Mouse (Mus musculus) limb, embryonic 10.5 days (tissue): Measurements from ENCODE around the gene Zfp26. TPM values are rescaled to one million over a fixed set of nuclear protein-coding genes. Genes with fewer than 3 reads are reported as not detected.
A peak's percentile ranks its signal among the peaks of the same experiment; 100 is the strongest.

Experiments
- DNase-seq: peaks from one replicate; pipeline ENCODE4 v3.0.0-alpha.2; 2017; ENCODE audit warnings: low spot score
- H3K27ac ChIP-seq: fragments of 300-500 bp; sonication (generic); 2 replicates; pipeline ENCODE4 v1.5.1; 2016; ENCODE audit warnings: mild to moderate bottlenecking
- H3K27me3 ChIP-seq: fragments of 300-500 bp; sonication (generic); 2 replicates; pipeline ENCODE4 v1.6.1; 2016; ENCODE audit warnings: low read depth, mild to moderate bottlenecking; ENCODE audit not compliant: poor library complexity, severe bottlenecking
- H3K36me3 ChIP-seq: fragments of 300-500 bp; sonication (generic); 2 replicates; pipeline ENCODE4 v1.6.1; 2016; ENCODE audit warnings: mild to moderate bottlenecking, moderate library complexity
- H3K4me1 ChIP-seq: fragments of 300-500 bp; sonication (generic); 2 replicates; pipeline ENCODE4 v1.6.1; 2016
- H3K4me3 ChIP-seq: fragments of 300-500 bp; sonication (generic); 2 replicates; pipeline ENCODE4 v1.5.1; 2016; ENCODE audit warnings: mild to moderate bottlenecking, moderate library complexity
- H3K9me3 ChIP-seq: fragments of 300-500 bp; sonication (generic); replicated peaks from 2 replicates; pipeline ENCODE4 v1.6.1; 2016; ENCODE audit warnings: mild to moderate bottlenecking
- WGBS: fragments of 180-500 bp; shearing (Covaris S2); methylation state at CpG from one replicate; pipeline ENCODE4 v1.1.7; 2016; 5-methylcytosine and 5-hydroxymethylcytosine counted together
- polyA plus RNA-seq: library from polyadenylated mRNA; unstranded; fragments of >200 nt; fragmentation: Nextera tagmentation; extraction: Ambion mirVana; gene quantifications from 2 replicates; pipeline ENCODE4 v1.2.1, GENCODE M21; 2016

Zfp26 gene
- 21.1 and 26.7 TPM in 2 replicates for polyA plus RNA-seq

- no peaks in the 10 kb centered on the region for H3K27me3 ChIP-seq
- peak; percentile 87 for DNase-seq
- H3K9me3 ChIP-seq: no peaks in the 10 kb centered on the region
- WGBS: under 1% methylated on average over 48 of the region's 48 CpGs
- H3K36me3 ChIP-seq: peaks cover 36% of the 10 kb centered on the region
- H3K4me1 ChIP-seq: peaks cover 13% of the 10 kb centered on the region
- peak within 1 kb of the TSS; percentile 93 for H3K27ac ChIP-seq
- peak within 1 kb of the TSS; percentile 79 for H3K4me3 ChIP-seq
Measured at GRCm38 (mm10) chr9:20459377-20460317, at the start of gene Zfp26. Zfp26 (minus strand) TSS chr9:20460162.

- DNase-seq: no peak
- no peak overlapping the region for H3K27ac ChIP-seq
- H3K4me1 ChIP-seq: no peaks in the 10 kb centered on the region
- peaks cover 96% of the 10 kb centered on the region for H3K36me3 ChIP-seq
- H3K4me3 ChIP-seq: no peak overlapping the region
- no peaks in the 10 kb centered on the region for H3K27me3 ChIP-seq
- H3K9me3 ChIP-seq: no peaks in the 10 kb centered on the region
- WGBS: 87% methylated on average over 3 of the region's 3 CpGs
Measured at GRCm38 (mm10) chr9:20509676-20510075, 49.7 kb upstream of the Zfp26 start.

DNA sequence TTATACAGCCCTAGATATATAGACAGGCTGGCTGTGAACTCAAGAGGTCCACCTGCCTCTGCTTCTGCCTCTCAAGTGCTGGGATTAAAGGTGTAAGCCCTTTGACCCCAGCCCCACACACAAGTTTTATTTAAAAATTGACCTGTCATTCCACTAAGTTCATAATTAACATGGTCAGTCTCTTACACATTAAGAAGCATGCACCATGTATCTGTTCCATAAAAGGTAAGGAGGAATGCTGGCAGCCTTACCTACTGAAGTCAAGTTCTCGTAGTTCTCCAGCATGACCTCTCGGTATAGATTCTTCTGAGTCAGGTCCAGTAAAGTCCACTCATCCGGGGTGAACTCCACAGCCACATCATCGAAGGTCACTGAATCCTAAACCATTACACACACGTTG, 44.8 kb upstream of the Zfp26 start:
- peaks cover 96% of the 10 kb centered on the region for H3K36me3 ChIP-seq
- 94% methylated on average over 5 of the region's 5 CpGs for WGBS
- no peak overlapping the region for H3K4me3 ChIP-seq

GRCm38 (mm10) chr9:20493281-20493680, 33.3 kb upstream of the Zfp26 start:
- Histone ChIP-seq H3K4me1 (peaks cover 18% of the 10 kb centered on the region), H3K36me3 (peaks cover 61% of the 10 kb centered on the region), H3K9me3 (no peaks in the 10 kb centered on the region), H3K27me3 (no peaks in the 10 kb centered on the region), H3K4me3 (peak overlapping the region; percentile 90), H3K27ac (peak overlapping the region; percentile 93)
- 10% methylated on average over 9 of the region's 9 CpGs for WGBS
- no peak for DNase-seq

More for the DNA sequence above, 44.8 kb upstream of the Zfp26 start:
- H3K27me3 ChIP-seq: no peaks in the 10 kb centered on the region
- H3K9me3 ChIP-seq: no peaks in the 10 kb centered on the region
- H3K4me1 ChIP-seq: no peaks in the 10 kb centered on the region
- DNase-seq: no peak
- H3K27ac ChIP-seq: no peak overlapping the region

DNA sequence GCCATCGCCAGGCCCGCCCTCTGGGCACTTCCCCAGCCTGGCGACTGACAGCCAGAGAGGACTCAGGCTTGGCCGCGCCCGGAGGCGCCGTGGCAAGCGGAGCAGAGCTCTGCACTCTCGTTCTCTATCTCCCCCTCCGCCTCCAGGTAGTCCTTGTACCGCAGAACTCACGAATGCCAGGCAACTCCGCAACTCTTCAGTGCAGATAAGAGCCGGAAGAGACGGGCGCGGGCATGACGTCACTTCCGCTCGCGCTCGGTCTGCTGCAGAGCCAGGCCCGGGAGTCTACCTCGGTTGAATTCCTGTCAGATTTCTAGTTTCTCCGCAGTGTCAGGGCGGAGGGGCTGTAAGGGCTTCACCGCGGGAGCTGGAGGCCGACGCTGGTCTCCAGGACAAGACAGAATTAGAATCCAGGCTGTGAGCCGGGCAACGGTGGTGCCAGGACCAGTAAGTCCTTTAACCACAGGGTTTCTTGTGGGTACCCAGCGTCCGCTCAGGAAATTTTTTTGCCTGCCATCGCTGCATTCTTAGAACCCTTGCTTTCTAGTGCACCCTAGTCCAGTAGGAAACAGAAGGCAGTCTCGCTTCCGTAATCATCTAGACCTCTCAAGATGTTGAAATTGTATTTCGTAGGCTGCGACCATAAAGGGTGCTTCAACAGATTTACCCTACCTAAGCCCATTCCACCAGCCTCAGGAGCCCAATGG, 32.7 kb upstream of the Zfp26 start, which contains the start of gene Zfp426:
Gene Zfp426 (minus strand): TSS at position 220 of the 707 bp plus-strand sequence.
- peak; percentile 90 for DNase-seq
- Histone ChIP-seq H3K27ac (peak within 1 kb of the TSS; percentile 93), H3K36me3 (peaks cover 55% of the 10 kb centered on the region), H3K9me3 (no peaks in the 10 kb centered on the region), H3K4me1 (peaks cover 18% of the 10 kb centered on the region), H3K4me3 (peak within 1 kb of the TSS; percentile 90), H3K27me3 (no peaks in the 10 kb centered on the region)
- whole genome bisulfite sequencing: 2% methylated on average over 40 of the region's 40 CpGs

DNA sequence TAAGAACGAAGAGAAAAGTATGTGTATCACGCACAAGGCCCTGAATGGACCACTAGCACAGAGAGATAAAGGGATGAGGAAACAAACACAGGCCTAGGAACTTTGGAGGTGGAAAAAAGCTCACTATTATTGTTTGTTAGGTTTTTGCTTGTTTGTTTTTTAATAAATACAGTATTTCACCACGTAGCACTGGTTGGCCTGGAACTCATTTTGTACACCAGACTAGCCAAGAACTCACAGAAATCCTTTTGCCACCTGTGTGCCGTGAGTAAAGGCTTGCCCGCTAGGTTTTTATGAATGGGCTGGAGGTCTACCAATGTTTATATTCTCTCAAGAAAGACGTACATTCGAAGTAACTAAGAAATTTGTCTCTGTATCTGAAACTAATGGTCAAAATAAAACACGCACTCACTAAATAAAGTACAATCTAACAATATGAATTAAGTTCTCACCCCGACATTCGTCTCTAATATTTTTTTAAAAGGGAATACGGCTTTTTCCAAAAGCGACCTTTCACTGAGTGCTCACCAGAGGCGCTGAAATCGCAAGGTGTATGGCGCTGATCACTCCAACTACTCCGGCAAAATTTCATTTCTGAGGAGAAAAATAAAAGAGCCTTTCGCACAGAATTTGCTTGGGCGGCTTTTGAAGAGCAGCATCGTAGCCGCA, 32.0 kb upstream of the Zfp26 start:
- H3K4me1 ChIP-seq: peaks cover 18% of the 10 kb centered on the region
- no peak for DNase-seq
- H3K27me3 ChIP-seq: no peaks in the 10 kb centered on the region
- 13% methylated on average over 20 of the region's 20 CpGs for WGBS
- H3K36me3 ChIP-seq: peaks cover 48% of the 10 kb centered on the region
- H3K9me3 ChIP-seq: no peaks in the 10 kb centered on the region
- H3K27ac ChIP-seq: peak overlapping the region; percentile 93
- peak overlapping the region; percentile 90 for H3K4me3 ChIP-seq

DNA sequence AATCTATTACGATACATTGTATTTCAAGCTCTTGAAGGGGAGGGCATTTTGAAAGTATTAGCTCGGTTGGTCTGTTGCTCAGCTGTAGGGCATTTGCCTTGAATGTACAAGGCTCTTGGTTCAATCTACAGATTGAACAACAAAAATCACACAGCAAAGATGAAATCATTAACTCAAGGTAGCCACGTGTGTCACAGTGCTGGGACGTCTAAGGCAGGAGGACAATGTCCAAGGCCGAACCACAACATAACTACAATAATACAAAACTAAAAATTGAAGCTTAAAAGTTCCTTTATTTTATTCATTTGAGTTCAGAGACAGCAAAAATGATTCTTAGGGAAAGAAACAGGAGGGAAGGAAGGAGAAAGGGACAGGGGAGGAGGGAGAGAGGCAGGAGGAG, 29.6 kb upstream of the Zfp26 start:
- peaks cover 44% of the 10 kb centered on the region for H3K36me3 ChIP-seq
- DNase-seq: no peak
- 91% methylated on average over 5 of the region's 5 CpGs for WGBS

GRCm38 (mm10) chr9:20479396-20479795, 19.4 kb upstream of the Zfp26 start:
- Histone ChIP-seq H3K27ac (no peak overlapping the region), H3K4me1 (no peaks in the 10 kb centered on the region), H3K9me3 (no peaks in the 10 kb centered on the region), H3K4me3 (no peak overlapping the region), H3K27me3 (no peaks in the 10 kb centered on the region), H3K36me3 (peaks cover 89% of the 10 kb centered on the region)
- no peak for DNase-seq
- WGBS: 93% methylated on average over 5 of the region's 5 CpGs

More for the DNA sequence above, 29.6 kb upstream of the Zfp26 start:
- H3K27ac ChIP-seq: no peak overlapping the region
- H3K27me3 ChIP-seq: no peaks in the 10 kb centered on the region
- H3K4me3 ChIP-seq: no peak overlapping the region
- peaks cover 18% of the 10 kb centered on the region for H3K4me1 ChIP-seq
- no peaks in the 10 kb centered on the region for H3K9me3 ChIP-seq

DNA sequence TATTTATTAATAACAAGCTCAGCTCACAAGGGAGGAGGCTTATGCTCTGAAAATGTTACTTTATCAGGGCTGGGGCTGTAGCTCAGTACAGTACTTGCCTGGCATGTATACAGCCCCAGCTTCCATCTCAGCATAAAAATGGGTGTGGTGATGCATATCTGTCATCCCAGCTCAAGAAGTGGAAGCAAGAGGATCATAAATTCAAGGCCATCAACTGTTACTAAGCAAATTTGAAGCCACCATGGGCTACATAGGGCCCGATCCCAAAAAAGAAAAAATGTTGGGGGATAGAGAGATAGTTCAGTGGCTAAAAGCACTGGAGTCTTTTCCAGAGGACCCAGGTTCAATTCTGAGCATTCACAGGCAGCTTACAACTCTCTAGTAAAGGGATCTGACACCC, 16.7 kb upstream of the Zfp26 start:
- Histone ChIP-seq H3K27ac (no peak overlapping the region), H3K36me3 (peaks cover 90% of the 10 kb centered on the region), H3K4me1 (no peaks in the 10 kb centered on the region), H3K9me3 (no peaks in the 10 kb centered on the region), H3K4me3 (no peak overlapping the region), H3K27me3 (no peaks in the 10 kb centered on the region)
- DNase-seq: no peak
- 97% methylated on average over 1 of the region's 1 CpGs for WGBS

DNA sequence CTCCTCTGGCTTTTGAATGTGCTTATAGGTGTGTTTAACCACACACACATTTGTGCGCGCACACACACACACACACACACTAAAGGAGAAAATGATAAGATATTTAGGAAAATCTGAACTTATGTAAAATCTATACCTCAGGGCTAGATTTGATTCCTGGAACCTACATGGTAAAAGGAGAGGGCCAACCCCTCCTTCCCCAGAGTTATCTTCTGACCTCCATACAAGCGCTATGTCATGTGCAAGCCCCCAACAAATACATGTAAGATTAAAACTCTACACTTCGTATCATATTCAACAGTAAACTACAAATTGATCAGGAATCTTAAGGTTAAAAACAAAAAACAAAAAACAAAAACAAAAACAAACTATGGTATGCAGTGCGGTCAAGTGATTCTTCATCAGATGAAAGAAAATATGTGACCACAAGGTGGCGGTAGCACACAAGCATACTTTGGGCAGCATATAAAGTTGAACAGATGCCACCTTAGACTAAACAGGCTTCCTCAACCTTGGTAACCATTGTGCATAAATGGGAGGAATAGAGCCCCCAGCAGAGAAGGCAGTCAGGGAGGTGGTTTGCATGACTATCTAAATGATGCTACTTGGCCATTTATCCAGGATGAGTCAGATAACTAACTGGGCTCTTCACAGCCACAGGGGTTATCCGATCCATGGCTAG, 6.9 kb upstream of the Zfp26 start:
- no peaks in the 10 kb centered on the region for H3K27me3 ChIP-seq
- 56% methylated on average over 7 of the region's 7 CpGs for whole genome bisulfite sequencing
- H3K4me1 ChIP-seq: no peaks in the 10 kb centered on the region
- H3K36me3 ChIP-seq: peaks cover 33% of the 10 kb centered on the region
- H3K9me3 ChIP-seq: peaks cover 9% of the 10 kb centered on the region; the same call in 1 of the 2 replicates
- H3K27ac ChIP-seq: no peak overlapping the region
- H3K4me3 ChIP-seq: no peak overlapping the region
- peak; percentile 47 for DNase-seq

- Histone ChIP-seq H3K27me3 (no peaks in the 10 kb centered on the region), H3K36me3 (peaks cover 80% of the 10 kb centered on the region), H3K4me1 (peaks cover 3% of the 10 kb centered on the region), H3K4me3 (no peak overlapping the region), H3K27ac (no peak overlapping the region), H3K9me3 (no peaks in the 10 kb centered on the region)
- no peak for DNase-seq
- 90% methylated on average over 4 of the region's 4 CpGs for WGBS
Measured at GRCm38 (mm10) chr9:20453647-20454046, 6.3 kb downstream of the Zfp26 start.

DNA sequence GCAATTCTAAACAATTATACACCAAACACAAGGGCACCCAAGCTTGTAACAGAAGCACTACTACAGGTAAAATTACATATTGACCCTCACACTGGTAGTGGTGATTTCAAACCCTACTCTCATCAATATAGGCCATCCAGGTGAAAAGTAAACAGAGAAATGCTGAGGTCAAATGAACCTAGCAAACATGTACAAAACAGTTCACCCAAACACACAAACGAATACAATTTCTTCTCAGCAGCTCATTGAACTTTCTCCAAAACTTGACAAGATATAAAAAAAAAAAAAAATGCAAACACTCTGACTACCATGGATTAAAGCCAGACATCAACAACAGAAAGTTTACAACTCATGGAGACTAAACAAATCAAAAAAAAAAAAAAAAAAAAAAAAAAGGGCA, 8.5 kb downstream of the Zfp26 start:
- Histone ChIP-seq H3K4me3 (no peak overlapping the region), H3K27me3 (no peaks in the 10 kb centered on the region), H3K9me3 (no peaks in the 10 kb centered on the region), H3K4me1 (no peaks in the 10 kb centered on the region), H3K36me3 (peaks cover 82% of the 10 kb centered on the region), H3K27ac (no peak overlapping the region)
- DNase-seq: no peak
- WGBS: 98% methylated on average over 1 of the region's 1 CpGs
